Comparison of ENCODE assay signal across 8 mouse cellular contexts in the genomic region with DNA sequence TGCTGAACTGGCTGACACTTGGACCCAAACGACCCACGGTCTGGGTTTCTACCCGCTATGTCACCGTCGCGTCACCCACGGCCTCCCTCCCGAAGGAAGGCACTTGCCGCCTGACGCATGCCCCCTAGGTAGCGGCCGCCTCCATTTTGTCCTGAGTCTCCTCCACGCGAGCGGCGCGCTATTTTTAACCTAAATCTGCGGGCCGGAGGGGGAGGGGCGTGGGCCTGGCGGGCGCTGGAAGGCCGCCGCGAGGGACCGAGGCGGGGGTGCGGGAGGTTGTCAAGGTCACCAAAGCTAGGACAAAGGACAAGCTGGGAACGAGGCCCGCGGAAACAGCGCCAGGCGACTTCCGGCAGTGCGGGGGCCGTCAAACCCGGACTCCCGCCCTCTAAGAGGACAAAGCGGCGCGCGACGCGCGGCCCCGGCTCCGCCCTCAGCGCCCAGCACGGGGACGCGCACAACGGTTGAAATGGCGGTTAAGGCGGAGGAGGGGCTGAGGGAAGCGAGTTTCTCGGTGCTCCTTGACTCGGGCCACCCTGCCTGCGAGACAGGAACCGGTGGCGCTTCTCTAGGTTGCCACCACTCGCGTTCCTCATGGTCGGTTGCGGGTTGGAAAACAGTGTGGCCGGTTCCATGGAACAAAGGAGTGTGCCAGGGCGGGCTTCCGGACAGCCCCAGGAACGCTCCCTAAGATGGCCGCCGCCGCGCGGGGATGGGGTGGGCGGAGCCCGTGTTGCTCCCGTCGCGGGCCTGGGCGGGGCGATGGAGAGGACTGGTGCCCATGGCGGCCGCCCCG. TPM values are rescaled to one million over a fixed set of nuclear protein-coding genes. Genes with fewer than 3 reads are reported as not detected.
DNase-seq lines count a peak whose midpoint lies in the region; ATAC-seq and TF ChIP-seq lines count a peak whose summit lies in the region.

Gene Cox20 (plus strand): TSS at position 742 of the 796 bp plus-strand sequence.

- H3K4me2 ChIP-seq in embryonic facial prominence, embryonic 13.5 days: peak within 1 kb of the TSS; percentile 71
- peak within 1 kb of the TSS; percentile 64 for H3K4me2 ChIP-seq in limb, embryonic 14.5 days (replicated peaks; ENCODE audit: low read depth, low read length, severe bottlenecking)
- H3K4me2 ChIP-seq in midbrain, postnatal 0 days (ENCODE audit: low read depth, low read length, poor library complexity, severe bottlenecking): peak within 1 kb of the TSS; percentile 62

- TF ChIP-seq CTCF in heart, adult 2 months (IDR thresholded peaks at IDR 0.05): no peak
- peak; percentile 34; the same call in 1 of the 2 replicates for TF ChIP-seq CTCF in midbrain, postnatal 0 days (IDR thresholded peaks at IDR 0.05)

- H3K9me3 ChIP-seq in embryonic facial prominence, embryonic 13.5 days: no peaks in the 10 kb centered on the region
- H3K9me3 ChIP-seq in limb, embryonic 14.5 days (ENCODE audit: control insufficient read depth, low read length): no peaks in the 10 kb centered on the region
- H3K9me3 ChIP-seq in midbrain, postnatal 0 days (ENCODE audit: low read length): no peaks in the 10 kb centered on the region

- peak; percentile 99 for DNase-seq in 3134 (ENCODE audit: extremely low read depth, insufficient read length, low spot score)
- DNase-seq in adrenal gland, postnatal 36 days: peak; percentile 98 to 99
- peak; percentile 98 for DNase-seq in heart, adult 2 months
- peak; percentile 98 for DNase-seq in kidney, adult 9 months
- peak; percentile 97 for DNase-seq in limb, embryonic 14.5 days (ENCODE audit: low spot score)
- peak; percentile 97 for DNase-seq in midbrain, postnatal 0 days (ENCODE audit: low spot score)
- DNase-seq in spleen, postnatal 14 days (ENCODE audit: low spot score in 2 of 2): peak; percentile 95 to 97

- peak within 1 kb of the TSS; percentile 100 for H3K27ac ChIP-seq in embryonic facial prominence, embryonic 13.5 days
- H3K27ac ChIP-seq in heart, adult 2 months: peak within 1 kb of the TSS; percentile 99
- H3K27ac ChIP-seq in limb, embryonic 14.5 days (replicated peaks; ENCODE audit: low read depth, low read length): peak within 1 kb of the TSS; percentile 100
- H3K27ac ChIP-seq in midbrain, postnatal 0 days (ENCODE audit: low read depth, low read length): peak within 1 kb of the TSS; percentile 100

- peak; percentile 85 for TF ChIP-seq POLR2A in heart, adult 2 months (IDR thresholded peaks at IDR 0.05; ENCODE audit: insufficient read depth, low read depth, low read length)
- peak; percentile 71; the same call in 1 of the 2 replicates for TF ChIP-seq POLR2A in limb, embryonic 14.5 days (IDR thresholded peaks at IDR 0.05; ENCODE audit: borderline replicate concordance, extremely low read depth, insufficient read depth, insufficient read length)

- H3K36me3 ChIP-seq in embryonic facial prominence, embryonic 13.5 days: peaks cover 27% of the 10 kb centered on the region
- peaks cover 39% of the 10 kb centered on the region for H3K36me3 ChIP-seq in heart, adult 2 months (ENCODE audit: control insufficient read depth, insufficient read depth, low read length)
- H3K36me3 ChIP-seq in limb, embryonic 14.5 days (ENCODE audit: control insufficient read depth, insufficient read depth, low read length): peaks cover 28% of the 10 kb centered on the region
- peaks cover 14% of the 10 kb centered on the region; the same call in 1 of the 2 replicates for H3K36me3 ChIP-seq in midbrain, postnatal 0 days (ENCODE audit: insufficient read depth, low read length)

- no peaks in the 10 kb centered on the region for H3K79me2 ChIP-seq in heart, adult 2 months (replicated peaks; ENCODE audit: control insufficient read depth, insufficient read depth, low read length)

- under 1% methylated on average over 83 of the region's 83 CpGs for WGBS in embryonic facial prominence, embryonic 13.5 days
- under 1% methylated on average over 80 of the region's 83 CpGs for WGBS in heart, adult 2 months
- under 1% methylated on average over 68 of the region's 83 CpGs for WGBS in limb, embryonic 14.5 days
- under 1% methylated on average over 81 of the region's 83 CpGs for WGBS in midbrain, postnatal 0 days

- H3K4me3 ChIP-seq in embryonic facial prominence, embryonic 13.5 days: peak within 1 kb of the TSS; percentile 67
- H3K4me3 ChIP-seq in heart, adult 2 months: peak within 1 kb of the TSS; percentile 68
- H3K4me3 ChIP-seq in limb, embryonic 14.5 days (replicated peaks; ENCODE audit: low read length): peak within 1 kb of the TSS; percentile 62
- H3K4me3 ChIP-seq in midbrain, postnatal 0 days (ENCODE audit: low read depth, low read length): peak within 1 kb of the TSS; percentile 65

- no peaks in the 10 kb centered on the region for H3K27me3 ChIP-seq in embryonic facial prominence, embryonic 13.5 days
- H3K27me3 ChIP-seq in heart, adult 2 months (ENCODE audit: control insufficient read depth, insufficient read depth, low read length): no peaks in the 10 kb centered on the region
- H3K27me3 ChIP-seq in limb, embryonic 14.5 days (ENCODE audit: control insufficient read depth, insufficient read depth, low read length): no peaks in the 10 kb centered on the region
- H3K27me3 ChIP-seq in midbrain, postnatal 0 days (ENCODE audit: insufficient read depth, low read length): no peaks in the 10 kb centered on the region

- TF ChIP-seq EP300 in heart, adult 2 months (IDR thresholded peaks at IDR 0.05; ENCODE audit: insufficient read depth, low read depth, low read length): peak; percentile 33

- peak; percentile 95 for ATAC-seq in embryonic facial prominence, embryonic 13.5 days (ENCODE audit: insufficient number of reproducible peaks, insufficient read depth, low FRiP score, low TSS enrichment, low read depth)
- peak; percentile 93 for ATAC-seq in limb, embryonic 14.5 days (ENCODE audit: low FRiP score, low read depth)
- peak; percentile 95 for ATAC-seq in midbrain, postnatal 0 days (ENCODE audit: low FRiP score)

- peaks cover 23% of the 10 kb centered on the region for H3K4me1 ChIP-seq in embryonic facial prominence, embryonic 13.5 days
- peaks cover 7% of the 10 kb centered on the region for H3K4me1 ChIP-seq in heart, adult 2 months (ENCODE audit: control insufficient read depth, insufficient read depth, low read length)
- peaks cover 16% of the 10 kb centered on the region for H3K4me1 ChIP-seq in limb, embryonic 14.5 days (ENCODE audit: control insufficient read depth, insufficient read depth, low read length)
- H3K4me1 ChIP-seq in midbrain, postnatal 0 days (ENCODE audit: insufficient read depth, low read length): peaks cover 11% of the 10 kb centered on the region; the same call in 1 of the 2 replicates

- peak within 1 kb of the TSS; percentile 93 for H3K9ac ChIP-seq in embryonic facial prominence, embryonic 13.5 days
- peak within 1 kb of the TSS; percentile 96 for H3K9ac ChIP-seq in heart, adult 2 months (ENCODE audit: low read depth, low read length)
- H3K9ac ChIP-seq in limb, embryonic 14.5 days (ENCODE audit: low read depth, low read length, severe bottlenecking): peak within 1 kb of the TSS; percentile 88
- H3K9ac ChIP-seq in midbrain, postnatal 0 days (replicated peaks; ENCODE audit: low read length, poor library complexity, severe bottlenecking): peak within 1 kb of the TSS; percentile 77

- intact Hi-C loops in heart, adult 2 months (cut with DNase I): loop anchor here (1.0 to 10.0 kb wide), 4 partner anchors 18 to 134 kb away; partner anchors contain the start of genes Desi2 and Efcab2

RNA-seq across cellular contexts. Expression of gene Cox20, which starts in this region (rescaled TPM):
- total RNA-seq in adrenal gland, postnatal 36 days (2021): 100 to 1,000 TPM in 1 of 2 experiments, 10 to 100 TPM in 1; 79.2 to 103 TPM
- 167 TPM in 2 replicates for polyA plus RNA-seq in embryonic facial prominence, embryonic 13.5 days (2015; fragmentation: Nextera tagmentation; extraction: Ambion mirVana)
- 100 to 1,000 TPM; 102 to 105 TPM for total RNA-seq in heart, adult 2 months (2021)
- 54.7 and 107 TPM in 2 replicates for polyA plus RNA-seq in heart, adult 2 months (2012; rRNA removed)
- 53.3 and 72.8 TPM in 2 replicates for polyA plus RNA-seq in limb, embryonic 14.5 days (2012; rRNA removed)
- 116 and 118 TPM in 2 replicates for polyA plus RNA-seq in limb, embryonic 14.5 days (2014; fragmentation: Nextera tagmentation; extraction: Ambion mirVana)
- 32.0 and 57.6 TPM in 2 replicates for total RNA-seq in midbrain, postnatal 0 days (2014; rRNA removed)
- polyA plus RNA-seq in midbrain, postnatal 0 days (2015; fragmentation: Nextera tagmentation; extraction: Ambion mirVana): 92.4 and 108 TPM in 2 replicates

Comparison
In these comparisons a context has a peak if more than half of its experiments do, and no peak if none do; other contexts are left out.
1. Peak in every context shown above with its lines: DNase-seq, ATAC-seq, H3K4me3 ChIP-seq and H3K27ac ChIP-seq.